Mouse (Mus musculus) lung, postnatal 25 days (tissue): Measurements from ENCODE around the gene Sema3c.

Source experiments
- DNase-seq: peaks from one replicate; pipeline ENCODE4 v3.0.0; 2022; ENCODE audit warnings: low spot score

The Sema3c gene

DNA sequence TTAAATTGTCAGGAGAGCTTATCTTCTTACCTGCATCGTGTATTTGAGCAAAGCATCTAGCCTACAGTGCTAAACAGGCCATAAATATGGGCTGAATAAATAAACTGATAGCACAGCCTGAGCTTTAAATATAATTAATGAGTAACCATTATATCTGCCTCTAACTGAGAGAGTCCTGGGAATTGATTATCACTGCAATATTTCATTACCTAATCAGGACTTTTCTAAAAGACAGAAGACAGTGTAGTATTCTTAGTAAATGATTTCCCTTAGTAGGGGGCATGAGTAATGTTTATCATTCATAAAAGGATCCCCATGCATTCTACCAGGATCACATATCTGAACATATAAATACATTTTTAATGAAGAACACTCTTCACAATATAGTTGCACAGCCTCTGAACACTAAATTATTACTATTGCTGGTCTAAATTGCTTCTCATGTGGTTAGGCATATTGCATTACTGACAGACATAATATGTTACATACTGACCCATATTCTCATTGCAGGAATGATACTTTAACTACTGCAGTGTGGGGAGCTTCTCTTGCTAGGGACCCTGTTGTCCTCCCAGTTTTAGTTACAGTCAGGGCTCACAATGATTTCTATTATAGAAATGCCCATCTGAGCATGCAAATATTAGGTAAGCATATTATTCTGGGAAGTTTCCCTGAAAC lies 74.9 kb downstream of the Sema3c start:
- DNase-seq, result no peak

- no peak for DNase-seq
Measured at GRCm38 (mm10) chr5:17661223-17661622, 87.1 kb downstream of the Sema3c start.

DNA sequence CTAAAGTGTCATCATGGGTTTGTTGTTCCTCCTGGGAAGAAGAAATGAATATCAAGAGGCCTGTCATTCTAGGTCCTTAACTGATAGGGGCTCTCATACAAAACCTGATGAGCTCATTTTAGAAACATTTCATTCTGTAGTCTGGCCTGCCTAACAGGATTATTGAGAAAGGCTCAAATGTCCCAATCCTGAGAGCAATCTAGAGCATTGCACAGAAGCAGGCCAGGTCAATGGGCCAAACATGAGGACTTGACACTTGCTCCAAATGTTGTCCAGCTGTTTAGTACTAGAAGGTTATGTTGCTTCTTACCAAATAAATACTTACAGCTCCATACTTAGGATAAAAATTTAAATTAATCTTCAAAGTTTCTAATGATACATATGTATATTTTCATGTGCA lies 97.3 kb downstream of the Sema3c start:
- DNase-seq, result peak; percentile 5

GRCm38 (mm10) chr5:17680862-17681261 lies 106.8 kb downstream of the Sema3c start:
- no peak for DNase-seq

DNA sequence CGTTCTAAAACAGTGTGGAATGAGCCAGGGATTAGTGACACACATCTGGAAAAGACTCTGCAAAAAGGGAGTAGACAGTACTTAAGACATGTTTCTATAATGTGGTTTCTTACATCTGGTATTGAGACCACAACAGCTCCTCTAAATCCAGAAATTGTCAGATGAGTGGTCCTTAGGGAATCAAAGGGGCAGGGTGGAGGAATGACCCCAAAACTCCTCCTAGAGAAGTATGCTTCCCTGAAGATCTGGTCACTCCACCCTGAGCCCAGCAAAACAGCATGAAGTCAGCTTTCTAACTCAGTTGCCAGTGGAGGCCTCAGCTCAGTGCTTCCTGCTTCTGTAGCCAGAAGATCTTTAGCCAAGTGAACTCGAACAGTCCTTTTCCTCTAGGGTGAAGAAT lies 115.0 kb downstream of the Sema3c start:
- DNase-seq, result peak; percentile 22

- peak; percentile 62 for DNase-seq
Measured at GRCm38 (mm10) chr5:17689604-17690003, 115.5 kb downstream of the Sema3c start.

DNA sequence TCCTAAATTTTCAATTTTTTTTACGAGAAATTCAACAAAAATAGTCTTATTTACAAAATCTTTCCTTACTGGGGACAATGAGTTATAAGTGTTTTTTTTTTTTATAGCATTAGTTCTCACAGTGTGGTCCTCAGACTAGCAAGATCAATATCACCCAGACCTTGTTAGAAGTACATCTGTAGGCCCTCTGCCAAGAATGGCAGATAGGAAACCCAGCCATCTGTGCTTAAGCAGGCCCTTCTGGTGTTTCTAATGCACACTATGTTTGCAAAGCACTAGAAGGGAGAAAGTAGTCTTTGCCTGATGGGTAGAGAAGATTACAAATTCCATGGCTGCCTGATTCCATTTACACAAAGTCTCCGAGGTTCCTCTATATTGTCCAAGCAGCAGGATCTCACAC lies 121.3 kb downstream of the Sema3c start:
- DNase-seq, result no peak

DNA sequence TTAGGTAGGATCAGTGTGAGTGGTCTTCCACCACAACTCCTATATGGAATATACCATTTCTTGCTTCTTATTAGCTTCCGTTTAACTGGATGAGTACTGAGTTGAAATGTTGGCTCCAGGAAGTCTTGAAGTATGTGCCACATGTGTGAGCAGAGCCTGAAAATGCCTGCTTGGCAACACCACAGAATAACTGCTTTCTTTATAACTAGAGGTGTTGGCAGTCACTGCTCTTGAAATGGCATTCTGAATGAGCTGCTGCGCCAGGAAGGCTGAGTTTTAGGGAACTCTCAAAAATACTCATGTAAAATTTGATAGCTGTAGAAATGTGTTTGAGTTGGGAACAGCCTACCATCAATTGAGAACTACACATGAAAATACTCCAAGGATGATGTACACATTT lies 124.8 kb downstream of the Sema3c start:
- no peak for DNase-seq

- DNase-seq, result no peak
Measured at GRCm38 (mm10) chr5:17704160-17704559, 130.1 kb downstream of the Sema3c start.

GRCm38 (mm10) chr5:17707086-17707485 lies 133.0 kb downstream of the Sema3c start:
- no peak for DNase-seq

DNA sequence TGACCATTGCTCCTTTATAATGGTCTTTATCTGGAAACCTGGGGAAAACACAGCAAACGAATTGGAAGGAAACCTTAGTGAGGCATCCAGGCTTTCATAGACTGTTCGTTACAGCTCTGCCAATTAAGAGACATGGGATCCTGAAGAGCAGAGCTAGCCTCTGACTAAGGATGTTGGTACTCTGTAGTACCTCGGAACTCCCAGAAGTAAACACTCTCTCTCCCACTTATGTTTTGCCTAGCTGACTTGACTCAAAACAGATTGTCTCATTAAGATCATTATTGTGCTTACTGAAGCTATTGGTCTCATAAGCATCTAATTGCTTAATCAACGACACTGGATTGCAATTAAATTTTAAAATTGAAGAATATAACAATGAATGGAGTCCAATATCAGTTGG lies 138.3 kb downstream of the Sema3c start:
- no peak for DNase-seq

DNA sequence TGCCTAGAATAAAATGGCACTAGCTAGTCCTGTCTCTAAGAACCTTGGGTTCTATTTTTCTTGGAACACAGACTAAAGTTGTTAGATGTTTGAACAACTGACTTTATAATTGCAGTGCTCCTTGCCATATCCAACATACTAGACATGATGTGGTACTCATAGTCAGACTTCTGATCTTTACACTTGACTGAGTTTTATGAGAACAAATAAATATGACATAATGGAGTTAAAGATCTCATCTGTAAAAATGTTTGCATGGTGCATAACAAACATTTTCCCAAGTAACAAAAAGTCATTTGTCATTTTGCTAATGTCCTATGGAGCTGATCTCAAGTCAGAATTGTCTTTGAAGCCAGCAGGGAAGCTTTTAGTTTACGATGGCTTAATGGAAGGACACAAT lies 141.1 kb downstream of the Sema3c start:
- DNase-seq, result no peak

DNA sequence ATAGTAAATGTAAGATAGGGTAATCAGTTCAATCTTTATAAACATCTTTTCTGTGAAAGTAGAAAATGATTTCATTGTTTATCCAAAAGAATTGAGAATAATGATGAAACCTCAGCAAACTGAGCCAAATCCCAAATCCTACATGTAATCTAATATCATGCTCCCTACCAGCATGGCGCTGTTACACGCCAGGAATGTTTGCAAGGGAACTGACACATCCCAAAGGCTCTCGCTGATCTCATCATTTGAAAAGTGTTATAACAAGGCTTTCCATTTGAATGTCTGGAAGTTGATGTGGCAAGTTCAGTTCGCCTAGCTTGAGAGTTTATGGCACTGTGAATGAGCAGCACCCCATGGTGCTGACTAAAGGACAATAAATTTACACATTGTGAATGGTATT lies 145.9 kb downstream of the Sema3c start:
- no peak for DNase-seq

- no peak for DNase-seq
Measured at GRCm38 (mm10) chr5:17724031-17724430, 149.9 kb downstream of the Sema3c start.

DNA sequence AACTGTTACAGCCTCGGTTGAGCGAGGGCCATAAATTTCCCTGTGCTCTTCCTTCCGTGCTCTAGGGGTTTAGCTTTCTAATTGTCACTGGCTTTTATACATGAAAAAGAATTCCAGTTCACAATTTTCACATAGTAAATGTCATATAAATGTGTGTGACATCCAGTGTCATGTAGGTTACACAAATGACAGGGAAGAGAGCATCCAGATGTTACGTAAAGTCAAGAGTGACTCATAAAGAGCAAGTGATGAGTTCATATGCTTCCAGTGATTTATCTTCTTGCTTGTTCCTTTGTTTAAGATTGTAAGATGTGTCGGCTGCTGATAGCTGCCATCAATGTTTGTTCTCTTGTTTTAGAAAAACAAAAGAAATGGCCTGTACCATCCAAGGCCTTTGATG lies 154.0 kb downstream of the Sema3c start:
- no peak for DNase-seq

- DNase-seq, result no peak
Measured at GRCm38 (mm10) chr5:17739805-17740204, 165.7 kb downstream of the Sema3c start.

DNA sequence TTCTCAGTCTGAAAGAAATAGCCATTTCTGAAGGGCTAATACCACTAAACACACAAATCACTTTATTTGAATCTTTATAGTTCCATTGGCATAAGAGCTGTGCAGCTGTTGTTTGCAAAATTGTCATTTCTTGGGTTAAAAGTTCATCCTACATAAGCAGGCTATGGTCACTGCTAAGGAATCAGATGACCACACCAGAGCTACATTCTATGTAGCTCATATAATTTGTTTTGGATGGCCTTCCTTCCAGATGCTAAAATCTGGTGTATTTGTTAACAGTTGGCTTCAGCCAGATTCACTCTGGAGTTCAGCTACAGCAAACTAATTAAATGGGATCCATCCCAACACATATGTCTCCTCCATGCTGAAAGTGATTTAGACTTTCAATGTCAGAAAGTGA lies 172.4 kb downstream of the Sema3c start:
- no peak for DNase-seq

DNA sequence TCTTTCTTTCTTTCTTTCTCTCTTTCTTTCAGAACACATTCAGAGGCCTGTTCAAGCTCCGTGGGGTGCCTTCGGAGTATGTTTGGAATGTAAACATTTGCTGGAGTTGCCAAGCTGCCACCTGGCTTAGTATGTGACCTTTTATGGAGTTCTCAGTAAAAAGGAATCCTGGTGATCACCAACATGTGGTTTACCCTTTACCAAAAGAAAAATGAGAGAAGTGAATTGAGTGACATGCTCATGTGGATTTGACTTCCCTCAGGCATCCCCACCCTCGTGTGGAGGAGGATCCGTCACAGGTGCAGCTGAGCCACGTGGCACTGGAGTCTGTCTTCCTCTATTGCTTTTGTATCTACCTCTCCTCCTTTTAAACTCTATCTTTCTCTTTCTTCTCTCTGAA lies 173.1 kb downstream of the Sema3c start:
- no peak for DNase-seq

GRCm38 (mm10) chr5:17748293-17748692 lies 174.2 kb downstream of the Sema3c start:
- no peak for DNase-seq

GRCm38 (mm10) chr5:17753471-17754005 lies 179.5 kb downstream of the Sema3c start:
- no peak for DNase-seq

GRCm38 (mm10) chr5:17766006-17766677 lies 192.1 kb downstream of the Sema3c start:
- DNase-seq, result peak; percentile 26

DNA sequence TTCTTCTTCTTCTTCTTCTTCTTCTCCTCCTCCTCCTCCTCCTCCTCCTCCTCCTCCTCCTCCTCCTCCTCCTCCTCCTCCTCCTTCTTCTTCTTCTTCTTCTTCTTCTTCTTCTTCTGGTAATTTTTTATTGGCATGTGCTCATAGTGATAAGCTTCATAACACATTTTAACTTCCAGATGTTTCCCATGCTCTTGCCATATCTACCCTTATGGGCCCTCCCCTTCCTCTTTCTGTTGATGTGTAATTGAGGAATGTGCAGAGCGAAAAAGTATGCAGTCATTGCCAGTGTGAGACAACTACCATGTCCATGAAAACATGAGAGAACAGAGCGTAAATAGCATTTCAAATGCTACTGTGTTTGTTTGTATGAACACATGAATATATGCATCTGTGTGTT lies 196.2 kb downstream of the Sema3c start:
- DNase-seq, result no peak

GRCm38 (mm10) chr5:17776571-17776970 lies 202.5 kb downstream of the Sema3c start:
- DNase-seq, result no peak
